Mouse (Mus musculus) heart, adult 2 months (tissue): ENCODE measurements around the gene Atxn7l1. TPM values are rescaled to one million over a fixed set of nuclear protein-coding genes. Genes with fewer than 3 reads are reported as not detected.

Source experiments
- DNase-seq, 2 experiments: peaks; one replicate each; pipeline ENCODE4 v3.0.0; 2021
- H3K27ac ChIP-seq: fragments of 200-600 bp; 2 replicates; pipeline ENCODE4 v1.8.1; 2022
- H3K27me3 ChIP-seq: fragments of 200-500 bp; 2 replicates; pipeline ENCODE4 v1.6.1; 2012; ENCODE audit warnings: mild to moderate bottlenecking, low read length, inconsistent platforms, mixed read lengths; ENCODE audit not compliant: control insufficient read depth, insufficient read depth
- H3K36me3 ChIP-seq: fragments of 200-500 bp; 2 replicates; pipeline ENCODE4 v1.6.1; 2012; ENCODE audit warnings: low read length, inconsistent platforms; ENCODE audit not compliant: control insufficient read depth, insufficient read depth
- H3K4me1 ChIP-seq: fragments of 200-500 bp; 2 replicates; pipeline ENCODE4 v1.6.1; 2011; ENCODE audit warnings: low read length; ENCODE audit not compliant: control insufficient read depth, insufficient read depth
- H3K4me3 ChIP-seq: fragments of 200-600 bp; 2 replicates; pipeline ENCODE4 v1.8.1; 2022
- H3K79me2 ChIP-seq: fragments of 200-500 bp; replicated peaks from 2 replicates; pipeline ENCODE4 v1.6.1; 2012; ENCODE audit warnings: mild to moderate bottlenecking, inconsistent platforms, low read length, moderate library complexity, mixed read lengths; ENCODE audit not compliant: control insufficient read depth, insufficient read depth
- H3K9ac ChIP-seq: fragments of 200-500 bp; 2 replicates; pipeline ENCODE4 v1.6.1; 2012; ENCODE audit warnings: low read depth, mild to moderate bottlenecking, control low read depth, inconsistent platforms, low read length, mixed read lengths
- CTCF ChIP-seq: fragments of 200-600 bp; IDR thresholded peaks from 2 replicates; pipeline ENCODE4 v1.8.1; 2022; ENCODE audit warnings: antibody characterized with exemption, mild to moderate bottlenecking, moderate library complexity
- EP300 ChIP-seq: fragments of 200-500 bp; IDR thresholded peaks from 2 replicates; pipeline ENCODE4 v1.6.1; 2011; ENCODE audit warnings: low read depth, low read length, control low read depth; ENCODE audit not compliant: insufficient read depth
- POLR2A ChIP-seq: fragments of 200-500 bp; IDR thresholded peaks from 2 replicates; pipeline ENCODE4 v1.6.1; 2011; ENCODE audit warnings: mild to moderate bottlenecking, low read depth, low read length, control low read depth; ENCODE audit not compliant: insufficient read depth
- WGBS: fragments of 180-500 bp; shearing (Covaris S2); methylation state at CpG from one replicate; pipeline ENCODE4 v1.1.7; 2018; 5-methylcytosine and 5-hydroxymethylcytosine counted together
- intact Hi-C: fragments of 180-260 bp; cut with DNase I; formaldehyde crosslinking; loops from one replicate; pipeline ENCODE4 v1.15.1; 2025
- polyA plus RNA-seq: library from polyadenylated mRNA; depleted of rRNA; stranded (reverse); fragments of >200 nt; gene quantifications from 2 replicates; pipeline ENCODE4 v1.2.3, GENCODE M21; 2012
- total RNA-seq, 2 experiments: library from RNA; stranded (reverse); gene quantifications; 2 replicates each; pipeline ENCODE4 v1.2.3; 2021

Gene Atxn7l1
- total and polyA plus RNA-seq, 3 experiments = 18.8 to 21.6 (median 19.0) TPM

DNA sequence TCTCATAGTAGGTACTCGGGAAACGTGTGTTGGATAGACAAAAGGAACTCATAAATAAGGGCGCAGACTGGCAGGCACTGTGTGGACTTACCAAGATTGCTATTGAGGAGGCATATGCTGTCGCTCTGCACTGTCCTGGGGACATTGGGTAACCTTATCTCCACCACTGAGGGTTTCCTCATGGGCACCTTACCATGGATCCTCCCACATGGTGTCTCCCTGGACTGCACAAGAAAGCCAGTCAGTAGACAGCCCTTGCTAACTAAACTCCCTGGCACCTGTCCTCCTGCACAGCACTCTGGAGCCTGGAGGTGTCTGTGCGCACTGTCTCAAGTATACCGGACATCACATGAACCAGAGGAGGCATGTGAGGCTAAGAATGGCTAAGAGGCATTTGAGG lies 108.9 kb downstream of the Atxn7l1 start:
- DNase-seq = no peak
- Histone ChIP-seq H3K4me1 (no peaks in the 10 kb centered on the region), H3K27ac (no peak overlapping the region), H3K36me3 (no peaks in the 10 kb centered on the region), H3K79me2 (no peaks in the 10 kb centered on the region), H3K27me3 (no peaks in the 10 kb centered on the region), H3K9ac (no peak overlapping the region), H3K4me3 (no peak overlapping the region)
- intact Hi-C loops = no loop called here
- TF ChIP-seq CTCF (no peak), POLR2A (no peak), EP300 (no peak)
- 95% methylated on average over 6 of the region's 6 CpGs for WGBS

DNA sequence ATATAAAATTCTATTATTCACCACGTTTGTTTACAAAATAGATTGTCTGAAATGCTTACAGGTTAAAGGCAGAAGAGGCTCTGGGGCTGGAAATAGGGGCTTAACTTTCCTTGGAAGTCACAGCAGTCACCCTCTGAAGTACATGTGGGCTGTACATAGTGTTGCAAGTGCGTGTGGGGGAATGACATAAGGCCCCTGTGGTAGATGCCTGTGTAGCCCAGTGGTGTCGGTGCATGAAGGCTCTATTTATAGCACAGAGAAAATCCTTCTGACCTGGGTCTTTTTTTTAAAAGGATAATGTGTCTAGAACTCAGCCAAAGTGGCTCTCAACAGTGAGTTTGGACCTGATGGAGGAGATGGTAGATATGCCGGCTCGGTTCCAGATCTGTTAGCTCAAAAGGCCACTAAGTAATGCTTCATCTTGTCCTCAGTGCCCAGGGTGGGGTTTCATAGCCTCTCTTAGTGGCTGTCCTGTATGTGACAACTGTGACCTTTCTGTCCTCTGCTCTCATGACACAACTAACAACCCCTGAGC lies 111.6 kb downstream of the Atxn7l1 start:
- Histone ChIP-seq H3K36me3 (no peaks in the 10 kb centered on the region), H3K27ac (no peak overlapping the region), H3K27me3 (no peaks in the 10 kb centered on the region), H3K4me3 (no peak overlapping the region), H3K79me2 (no peaks in the 10 kb centered on the region), H3K9ac (no peak overlapping the region), H3K4me1 (no peaks in the 10 kb centered on the region)
- no peak for TF ChIP-seq CTCF
- no peak for TF ChIP-seq POLR2A
- TF ChIP-seq EP300 = no peak
- WGBS = 71% methylated on average over 5 of the region's 5 CpGs
- DNase-seq = no peak
- intact Hi-C loops = no loop called here

DNA sequence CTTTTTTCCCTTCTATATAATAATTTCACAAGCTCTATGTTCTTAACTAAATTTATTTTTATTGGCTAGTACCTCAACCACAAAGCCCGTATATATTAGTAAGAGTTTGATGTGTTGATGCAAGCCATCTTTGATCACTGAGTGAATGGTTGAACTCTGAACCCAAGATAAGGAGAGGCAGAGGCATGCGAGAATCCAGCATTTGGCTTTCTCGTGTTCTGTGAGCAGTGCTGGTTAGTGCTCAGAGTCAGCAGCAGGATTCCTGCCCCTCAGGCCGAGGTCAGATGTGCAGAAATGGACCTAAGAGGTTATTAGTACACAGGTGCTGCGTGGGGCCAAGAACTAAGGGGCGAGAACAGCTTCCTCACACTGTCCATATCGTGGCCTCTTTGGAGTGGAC lies 113.1 kb downstream of the Atxn7l1 start:
- Histone ChIP-seq H3K27me3 (no peaks in the 10 kb centered on the region), H3K9ac (no peak overlapping the region), H3K4me3 (no peak overlapping the region), H3K36me3 (no peaks in the 10 kb centered on the region), H3K4me1 (no peaks in the 10 kb centered on the region), H3K79me2 (no peaks in the 10 kb centered on the region), H3K27ac (no peak overlapping the region)
- intact Hi-C loops = no loop called here
- TF ChIP-seq EP300 (no peak), POLR2A (no peak), CTCF (no peak)
- 77% methylated on average over 7 of the region's 7 CpGs for WGBS
- DNase-seq = no peak

DNA sequence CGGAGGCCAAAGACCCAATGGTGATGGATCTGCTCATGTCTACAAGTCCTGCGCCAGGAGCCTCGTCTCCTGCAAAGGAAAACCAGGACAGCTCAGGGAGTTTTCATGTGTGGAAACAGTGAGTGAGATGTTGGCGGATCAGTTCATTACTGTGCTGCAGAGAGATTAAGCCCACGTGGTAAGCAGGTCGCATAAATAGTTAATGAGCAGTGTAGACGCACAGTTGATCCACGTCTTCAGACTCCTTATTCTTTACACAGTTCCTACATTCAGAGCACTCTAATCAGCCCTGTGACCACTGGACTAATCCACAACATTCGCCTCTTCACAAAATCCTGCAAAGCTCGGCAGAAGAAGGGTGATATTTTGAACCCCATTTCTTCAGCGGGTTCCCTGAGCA lies 118.4 kb downstream of the Atxn7l1 start:
- DNase-seq = no peak
- no peaks in the 10 kb centered on the region for H3K79me2 ChIP-seq
- TF ChIP-seq CTCF (no peak), POLR2A (no peak), EP300 (no peak)
- H3K4me3 ChIP-seq = no peak overlapping the region
- H3K9ac ChIP-seq = no peak overlapping the region
- H3K36me3 ChIP-seq = no peaks in the 10 kb centered on the region
- no peak overlapping the region for H3K27ac ChIP-seq
- H3K4me1 ChIP-seq = no peaks in the 10 kb centered on the region
- no peaks in the 10 kb centered on the region for H3K27me3 ChIP-seq
- intact Hi-C loops = no loop called here
- 93% methylated on average over 11 of the region's 11 CpGs for WGBS

DNA sequence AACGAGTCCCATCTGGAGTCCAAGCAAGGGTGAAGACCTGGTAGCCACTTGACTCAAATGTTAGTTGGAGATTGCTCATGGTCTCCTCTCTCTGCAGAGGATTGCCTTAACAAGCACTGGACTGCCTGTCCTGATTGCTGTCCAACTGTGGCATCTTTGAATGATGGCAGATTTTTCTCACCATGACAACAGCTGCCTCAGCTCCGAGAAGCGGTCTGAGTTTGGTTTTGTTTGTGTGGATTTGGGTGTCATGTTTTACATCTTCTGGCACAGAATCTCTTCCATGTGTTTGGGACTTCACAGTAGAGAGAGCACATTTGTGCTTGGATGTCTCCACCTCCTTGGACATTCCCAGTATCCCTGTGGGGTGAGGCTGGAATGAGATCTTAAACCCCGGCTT lies 120.5 kb downstream of the Atxn7l1 start:
- TF ChIP-seq POLR2A = no peak
- no peak for TF ChIP-seq CTCF
- TF ChIP-seq EP300 = no peak
- WGBS = 73% methylated on average over 4 of the region's 4 CpGs
- Histone ChIP-seq H3K4me3 (no peak overlapping the region), H3K36me3 (no peaks in the 10 kb centered on the region), H3K27me3 (no peaks in the 10 kb centered on the region), H3K4me1 (no peaks in the 10 kb centered on the region), H3K27ac (no peak overlapping the region), H3K9ac (no peak overlapping the region), H3K79me2 (no peaks in the 10 kb centered on the region)
- DNase-seq = no peak
- intact Hi-C loops = no loop called here

DNA sequence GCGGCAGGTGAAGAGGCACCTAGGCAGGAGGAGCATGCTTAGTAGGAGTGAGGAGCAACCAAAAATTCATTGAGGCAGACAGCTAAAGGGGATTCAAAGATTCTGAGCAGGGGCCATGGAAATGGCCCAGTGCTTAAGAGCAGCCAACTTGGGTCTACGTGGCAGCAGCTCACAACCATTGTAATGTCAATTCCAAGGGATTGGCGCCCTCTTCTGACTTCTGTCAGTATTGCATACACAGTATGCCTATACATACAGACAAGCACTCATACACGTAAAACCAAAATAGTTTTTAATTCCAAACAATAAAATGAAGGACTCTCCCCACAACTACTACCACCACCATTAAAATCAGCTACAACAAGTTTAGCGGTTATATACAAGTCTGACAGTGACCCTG lies 122.2 kb downstream of the Atxn7l1 start:
- Histone ChIP-seq H3K79me2 (no peaks in the 10 kb centered on the region), H3K4me1 (no peaks in the 10 kb centered on the region), H3K9ac (no peak overlapping the region), H3K27ac (no peak overlapping the region), H3K4me3 (no peak overlapping the region), H3K27me3 (no peaks in the 10 kb centered on the region), H3K36me3 (no peaks in the 10 kb centered on the region)
- no peak for DNase-seq
- TF ChIP-seq EP300 = no peak
- peak; percentile 70 for TF ChIP-seq CTCF
- intact Hi-C loops = loop anchor here (1.0 kb wide), 1 partner anchor 242 kb away; no protein-coding TSS in a partner anchor
- WGBS = 78% methylated on average over 5 of the region's 5 CpGs
